Mouse (Mus musculus): ENCODE data around the gene Lrriq3. TPM values are rescaled to one million over a fixed set of nuclear protein-coding genes. Genes with fewer than 3 reads are reported as not detected.

Lrriq3 gene
- polyA plus RNA-seq, 1 experiment = not detected

GRCm38 (mm10) chr3:155234919-155235318 lies 141.7 kb downstream of the Lrriq3 start:
- no peaks in the 10 kb centered on the region for H3K4me1 ChIP-seq (ENCODE audit: control insufficient read depth, insufficient read depth, low read length)
- 2% methylated on average over 1 of the region's 1 CpGs for WGBS
- no peak for TF ChIP-seq POLR2A (IDR thresholded peaks at IDR 0.05; ENCODE audit: insufficient read depth, low read depth, low read length)
- H3K4me3 ChIP-seq (ENCODE audit: insufficient read depth, low read depth, low read length) = no peak overlapping the region
- no peak overlapping the region for H3K27ac ChIP-seq (ENCODE audit: insufficient read depth, low read depth, low read length)

- TF ChIP-seq CTCF (IDR thresholded peaks at IDR 0.05; ENCODE audit: insufficient read depth, low read depth, low read length) (no peak), POLR2A (IDR thresholded peaks at IDR 0.05; ENCODE audit: insufficient read depth, low read depth, low read length) (no peak)
- no peaks in the 10 kb centered on the region for H3K4me1 ChIP-seq (ENCODE audit: control insufficient read depth, insufficient read depth, low read length)
- no peak overlapping the region for H3K4me3 ChIP-seq (ENCODE audit: insufficient read depth, low read depth, low read length)
- no peak overlapping the region for H3K27ac ChIP-seq (ENCODE audit: insufficient read depth, low read depth, low read length)
Measured at GRCm38 (mm10) chr3:155235502-155235901, 142.3 kb downstream of the Lrriq3 start.

Other genes starting within 250 kb of the Lrriq3 start
- not detected in 2 replicates for gene Tnni3k, start 38.0 kb upstream of the Lrriq3 start, polyA plus RNA-seq (2012; ENCODE audit: insufficient read depth, insufficient read length, low replicate concordance, missing spikeins)
- gene Fpgt, start within 50 bp of the Lrriq3 start, polyA plus RNA-seq (2012; ENCODE audit: insufficient read depth, insufficient read length, low replicate concordance, missing spikeins) = not detected in 2 replicates

Measured in olfactory bulb, adult 2 months (tissue).